Mouse (Mus musculus) embryonic facial prominence, embryonic 11.5 days (tissue): ENCODE data around the gene Prkn. TPM values are rescaled to one million over a fixed set of nuclear protein-coding genes. Genes with fewer than 3 reads are reported as not detected.
"Not testable (repeated sequence)": the region's sequence is repeated elsewhere in the genome, so short reads cannot be mapped to it uniquely, and the experiment has no call there.

Source experiments
- ATAC-seq: fragments of 200-750 bp; cut with Nextera tagmentation; replicated peaks from 2 replicates; pipeline ENCODE4 v1.8.0; 2017; ENCODE audit warnings: low read depth; ENCODE audit not compliant: insufficient number of reproducible peaks, low FRiP score, low TSS enrichment
- DNase-seq: peaks from one replicate; pipeline ENCODE4 v3.0.0-alpha.2; 2015; ENCODE audit warnings: low spot score
- H3K27ac ChIP-seq: fragments of 300-500 bp; sonication (generic); replicated peaks from 2 replicates; pipeline ENCODE4 v1.5.1; 2014; ENCODE audit warnings: mild to moderate bottlenecking, low read depth, low read length, control low read depth
- H3K27me3 ChIP-seq: fragments of 300-500 bp; sonication (generic); 2 replicates; pipeline ENCODE4 v1.6.1; 2014; ENCODE audit warnings: mild to moderate bottlenecking, low read length, moderate library complexity, mixed read lengths; ENCODE audit not compliant: control insufficient read depth, insufficient read depth
- H3K36me3 ChIP-seq: fragments of 300-500 bp; sonication (generic); replicated peaks from 2 replicates; pipeline ENCODE4 v1.6.1; 2014; ENCODE audit warnings: low read depth, mild to moderate bottlenecking, low read length, moderate library complexity, mixed read lengths; ENCODE audit not compliant: control insufficient read depth, insufficient read depth
- H3K4me1 ChIP-seq: fragments of 300-500 bp; sonication (generic); 2 replicates; pipeline ENCODE4 v1.6.1; 2014; ENCODE audit warnings: low read length, mixed read lengths; ENCODE audit not compliant: control insufficient read depth, insufficient read depth
- H3K4me2 ChIP-seq: fragments of 300-500 bp; sonication (generic); 2 replicates; pipeline ENCODE4 v1.6.1; 2014; ENCODE audit warnings: low read depth, mild to moderate bottlenecking, control low read depth, low read length, moderate library complexity
- H3K4me3 ChIP-seq: fragments of 300-500 bp; sonication (generic); 2 replicates; pipeline ENCODE4 v1.5.1; 2014; ENCODE audit warnings: low read depth, low read length, control low read depth
- H3K9ac ChIP-seq: fragments of 300-500 bp; sonication (generic); replicated peaks from 2 replicates; pipeline ENCODE4 v1.6.1; 2014; ENCODE audit warnings: mild to moderate bottlenecking, control low read depth, low read length
- H3K9me3 ChIP-seq: fragments of 300-500 bp; sonication (generic); replicated peaks from 2 replicates; pipeline ENCODE4 v1.6.1; 2016; ENCODE audit warnings: mild to moderate bottlenecking, low read length, inconsistent platforms, mixed read lengths; ENCODE audit not compliant: control insufficient read depth
- WGBS: fragments of 180-500 bp; shearing (Covaris S2); extraction: QIAGEN DNeasy Blood & Tissue Kit; methylation state at CpG from one replicate; pipeline ENCODE4 v1.1.7; 2014; 5-methylcytosine and 5-hydroxymethylcytosine counted together
- polyA plus RNA-seq: library from polyadenylated mRNA; unstranded; fragments of >200 nt; fragmentation: Nextera tagmentation; extraction: Ambion mirVana; gene quantifications from 2 replicates; pipeline ENCODE4 v1.2.1, GENCODE M21; 2014

Gene Prkn
- polyA plus RNA-seq, 1 experiment from 2014 or later = 0.97 TPM

- ATAC-seq = no peak
- no peaks in the 10 kb centered on the region for H3K4me1 ChIP-seq
- H3K36me3 ChIP-seq = no peaks in the 10 kb centered on the region
- no peak overlapping the region for H3K4me2 ChIP-seq
- H3K27me3 ChIP-seq = no peaks in the 10 kb centered on the region
- WGBS = 89% methylated on average over 7 of the region's 7 CpGs
- DNase-seq = no peak
- H3K27ac ChIP-seq = no peak overlapping the region
- no peak overlapping the region for H3K4me3 ChIP-seq
- no peaks in the 10 kb centered on the region for H3K9me3 ChIP-seq
- no peak overlapping the region for H3K9ac ChIP-seq
These were observed 317.4 kb downstream of the Prkn start for GRCm38 (mm10) chr17:11157536-11157935.

GRCm38 (mm10) chr17:11161436-11161835 is 321.3 kb downstream of the Prkn start:
- Histone ChIP-seq H3K27ac (no peak overlapping the region), H3K9ac (no peak overlapping the region), H3K4me1 (no peaks in the 10 kb centered on the region), H3K4me3 (no peak overlapping the region), H3K27me3 (no peaks in the 10 kb centered on the region), H3K9me3 (no peaks in the 10 kb centered on the region), H3K36me3 (no peaks in the 10 kb centered on the region), H3K4me2 (no peak overlapping the region)
- 85% methylated on average over 1 of the region's 1 CpGs for WGBS
- DNase-seq (no peak), ATAC-seq (no peak)

DNA sequence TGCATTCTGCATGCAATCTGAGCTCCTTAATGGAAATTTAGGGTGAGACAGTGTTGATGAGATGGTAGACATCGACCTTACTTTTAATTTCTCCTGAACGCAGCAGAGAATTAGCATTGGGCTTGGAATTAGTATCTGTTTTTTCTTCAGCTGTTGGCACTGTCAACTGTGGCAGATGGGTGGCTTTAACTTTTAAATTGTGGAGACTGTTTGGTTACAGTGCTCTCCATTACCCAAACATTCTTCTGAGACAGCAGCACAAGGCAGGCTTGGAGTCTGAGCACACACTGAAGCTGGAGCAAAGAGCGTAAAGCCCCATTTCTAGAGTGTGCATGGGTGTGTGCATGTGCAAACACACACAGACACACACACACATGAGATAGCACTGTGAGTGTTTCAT is 322.6 kb downstream of the Prkn start:
- Histone ChIP-seq H3K4me3 (no peak overlapping the region), H3K4me2 (no peak overlapping the region), H3K27me3 (no peaks in the 10 kb centered on the region), H3K4me1 (no peaks in the 10 kb centered on the region), H3K27ac (no peak overlapping the region), H3K9me3 (no peaks in the 10 kb centered on the region), H3K36me3 (no peaks in the 10 kb centered on the region), H3K9ac (no peak overlapping the region)
- WGBS = 91% methylated on average over 3 of the region's 3 CpGs
- no peak for ATAC-seq
- DNase-seq = no peak

DNA sequence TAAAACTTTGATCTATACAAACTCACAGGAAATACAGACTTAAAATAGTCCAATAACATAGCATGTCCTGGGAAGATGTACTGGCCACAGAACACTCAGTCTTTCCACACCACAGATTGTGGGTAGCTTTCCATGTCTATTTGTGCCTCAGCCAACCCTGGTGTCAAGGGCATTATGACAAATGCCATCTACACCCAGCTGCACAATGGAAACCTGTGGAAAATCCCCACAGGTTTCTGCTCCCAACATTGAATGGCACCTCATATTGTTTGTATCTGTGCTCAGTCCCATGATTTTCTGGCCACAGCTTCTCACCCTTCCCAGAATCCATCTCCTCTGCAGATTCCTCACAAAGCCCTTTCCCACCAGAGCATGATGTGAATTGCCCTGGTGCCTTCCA is 347.2 kb downstream of the Prkn start:
- no peaks in the 10 kb centered on the region for H3K36me3 ChIP-seq
- DNase-seq (no peak), ATAC-seq (no peak)
- H3K4me2 ChIP-seq = no peak overlapping the region
- no peaks in the 10 kb centered on the region for H3K27me3 ChIP-seq
- no peak overlapping the region for H3K9ac ChIP-seq
- H3K9me3 ChIP-seq = no peaks in the 10 kb centered on the region
- H3K4me1 ChIP-seq = no peaks in the 10 kb centered on the region
- no peak overlapping the region for H3K4me3 ChIP-seq
- no peak overlapping the region for H3K27ac ChIP-seq

DNA sequence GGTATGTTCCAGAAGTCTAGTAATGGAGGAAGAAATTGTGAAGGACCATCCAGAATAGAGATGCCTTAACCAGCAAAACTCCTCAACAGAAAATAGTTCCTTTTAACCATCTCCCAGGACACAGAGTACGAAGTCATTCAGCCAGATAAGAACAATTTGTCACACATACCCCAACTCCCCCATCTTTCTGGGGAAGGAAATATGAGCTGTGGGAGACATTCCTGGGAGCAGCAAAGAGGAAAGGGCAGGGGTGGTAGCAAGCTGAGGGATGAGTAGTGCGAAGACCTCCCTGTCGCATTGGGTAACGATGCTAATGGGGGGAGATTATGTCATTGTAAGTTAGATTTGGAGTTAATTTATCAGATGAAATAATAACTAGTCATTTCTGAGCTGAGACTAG is 348.3 kb downstream of the Prkn start:
- ATAC-seq (no peak), DNase-seq (no peak)
- Histone ChIP-seq H3K9me3 (no peaks in the 10 kb centered on the region), H3K4me3 (no peak overlapping the region), H3K27ac (no peak overlapping the region), H3K27me3 (no peaks in the 10 kb centered on the region), H3K9ac (no peak overlapping the region), H3K4me1 (no peaks in the 10 kb centered on the region), H3K36me3 (no peaks in the 10 kb centered on the region), H3K4me2 (no peak overlapping the region)
- WGBS = 69% methylated on average over 4 of the region's 4 CpGs

DNA sequence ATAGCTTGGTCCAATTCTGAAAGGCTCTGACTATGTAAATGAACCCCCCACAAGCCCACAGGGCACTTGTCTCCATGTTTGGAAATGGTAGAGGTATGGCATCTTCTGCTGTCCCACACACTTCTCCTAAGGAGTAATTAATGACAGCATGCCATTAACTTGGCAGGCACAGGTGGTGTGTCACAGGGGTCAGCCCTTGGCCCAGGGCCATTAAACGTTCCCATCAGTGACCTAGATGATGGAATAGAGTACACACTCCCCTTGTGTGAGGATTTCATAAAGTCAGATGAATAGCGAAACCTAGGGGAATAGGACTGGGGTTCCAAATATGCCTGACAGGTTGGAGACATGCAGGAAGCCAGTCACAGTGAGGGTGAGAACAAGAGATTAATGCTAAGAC is 350.1 kb downstream of the Prkn start:
- Histone ChIP-seq H3K4me1 (no peaks in the 10 kb centered on the region), H3K27me3 (no peaks in the 10 kb centered on the region), H3K9me3 (no peaks in the 10 kb centered on the region), H3K36me3 (no peaks in the 10 kb centered on the region), H3K4me3 (no peak overlapping the region), H3K4me2 (no peak overlapping the region), H3K27ac (no peak overlapping the region), H3K9ac (no peak overlapping the region)
- ATAC-seq (no peak), DNase-seq (no peak)
- 52% methylated on average over 2 of the region's 2 CpGs for WGBS

- no peak for ATAC-seq
- Histone ChIP-seq H3K4me3 (no peak overlapping the region), H3K9ac (no peak overlapping the region), H3K36me3 (no peaks in the 10 kb centered on the region), H3K4me2 (no peak overlapping the region), H3K9me3 (no peaks in the 10 kb centered on the region), H3K27ac (no peak overlapping the region), H3K27me3 (no peaks in the 10 kb centered on the region), H3K4me1 (no peaks in the 10 kb centered on the region)
- 57% methylated on average over 2 of the region's 2 CpGs for WGBS
- DNase-seq = no peak
These were observed 357.9 kb downstream of the Prkn start for GRCm38 (mm10) chr17:11198134-11198533.

DNA sequence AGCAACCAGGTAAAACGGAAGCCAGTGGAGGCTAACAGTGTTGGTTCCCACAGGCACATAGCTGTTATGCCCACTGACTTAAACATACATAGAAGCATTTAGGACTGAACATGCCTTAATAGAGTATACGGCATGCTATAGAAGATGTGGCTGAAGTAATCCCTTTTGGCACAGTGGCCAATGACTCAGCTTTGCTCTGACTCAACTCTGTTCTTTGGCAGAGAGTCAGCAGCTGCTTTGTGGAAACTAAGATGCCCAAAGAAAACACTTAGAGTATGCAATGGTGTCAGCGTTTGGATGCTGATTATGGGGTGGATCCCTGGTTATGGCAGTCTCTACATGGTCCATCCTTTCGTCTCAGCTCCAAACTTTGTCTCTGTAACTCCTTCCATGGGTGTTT is 368.9 kb downstream of the Prkn start:
- H3K4me2 ChIP-seq, DNase-seq, H3K27me3 ChIP-seq, H3K4me3 ChIP-seq, H3K36me3 ChIP-seq, H3K27ac ChIP-seq, H3K9ac ChIP-seq, ATAC-seq, H3K9me3 ChIP-seq, H3K4me1 ChIP-seq: not testable (repeated sequence)
- WGBS = 86% methylated on average over 3 of the region's 4 CpGs

DNA sequence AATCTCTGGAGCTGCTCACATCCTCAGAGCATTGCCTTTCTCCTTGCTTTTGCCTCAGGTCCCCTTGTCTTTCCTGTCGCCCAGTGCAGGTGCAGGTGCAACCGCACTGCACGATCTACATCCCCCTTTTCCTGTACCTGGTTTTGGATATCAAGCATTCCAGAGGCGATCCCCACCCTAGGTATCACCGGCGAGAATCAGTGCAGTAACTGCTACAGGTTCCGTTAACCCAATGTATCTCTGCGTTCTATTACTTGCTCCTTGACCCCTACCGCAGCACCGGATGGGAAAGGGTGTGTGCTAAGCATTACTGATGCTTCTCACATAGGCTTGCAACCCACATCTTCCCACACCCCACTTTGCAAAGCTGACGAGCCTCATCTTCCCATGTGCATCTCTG is 370.8 kb downstream of the Prkn start:
- no peak overlapping the region for H3K4me3 ChIP-seq
- no peak overlapping the region for H3K9ac ChIP-seq
- no peak for ATAC-seq
- no peak overlapping the region for H3K4me2 ChIP-seq
- no peak for DNase-seq
- H3K27me3 ChIP-seq = no peaks in the 10 kb centered on the region
- 82% methylated on average over 11 of the region's 11 CpGs for WGBS
- H3K27ac ChIP-seq = no peak overlapping the region
- no peaks in the 10 kb centered on the region for H3K9me3 ChIP-seq
- H3K4me1 ChIP-seq = no peaks in the 10 kb centered on the region
- H3K36me3 ChIP-seq = no peaks in the 10 kb centered on the region
